Mouse (Mus musculus): ENCODE measurements around the gene Gm29289. TPM values are rescaled to one million over a fixed set of nuclear protein-coding genes. Genes with fewer than 3 reads are reported as not detected.

The Gm29289 gene
- not detected in 2 replicates for polyA plus RNA-seq (2012; rRNA removed)

DNA sequence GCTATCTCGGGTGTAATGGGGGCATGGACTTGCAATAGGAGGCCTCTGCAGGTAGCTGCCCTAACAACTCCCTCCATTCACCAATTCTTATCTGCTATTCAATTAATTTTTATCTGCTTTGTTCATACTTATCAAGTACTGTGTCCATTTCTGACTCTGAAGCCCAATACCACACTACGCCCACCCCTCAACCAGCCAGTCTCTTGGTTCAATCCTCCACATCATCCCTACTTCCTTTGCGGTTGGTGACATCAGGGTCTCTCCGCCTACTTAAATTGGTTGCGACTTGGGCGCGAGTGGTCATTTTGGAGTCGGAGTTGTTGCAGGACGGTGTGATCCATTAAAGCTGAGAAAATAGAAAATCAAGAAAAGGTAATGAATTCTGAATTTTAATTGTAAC is at the start of gene Gm29289:
Gm29289 (plus strand) TSS at position 301 of the 400 bp plus-strand sequence.

GRCm38 (mm10) chrY:2900689-2901088 is 31.7 kb upstream of the Gm29289 start, which contains the start of gene Gm10352:
Gene Gm10352, plus strand, starts transcription at chrY:2900989.

Other genes starting within 250 kb of the Gm29289 start
- not detected in 2 replicates for gene H2al2b, start 211.9 kb upstream of the Gm29289 start, polyA plus RNA-seq (2012; rRNA removed)
- not detected in 2 replicates for gene Gm4064, start 136.4 kb upstream of the Gm29289 start, polyA plus RNA-seq (2012; rRNA removed)
- gene Rbmy, start 101.9 kb upstream of the Gm29289 start, polyA plus RNA-seq (2012; rRNA removed) = not detected in 2 replicates
- not detected in 2 replicates for gene Gm10256, start 101.9 kb upstream of the Gm29289 start, polyA plus RNA-seq (2012; rRNA removed)
- gene Gm10352, start 31.6 kb upstream of the Gm29289 start, polyA plus RNA-seq (2012; rRNA removed) = not detected in 2 replicates